Mouse (Mus musculus) heart, adult 8-10 months (tissue): Measurements from ENCODE around the gene Pip4k2c. TPM values are rescaled to one million over a fixed set of nuclear protein-coding genes. Genes with fewer than 3 reads are reported as not detected.
"Not testable (repeated sequence)": the region's sequence is repeated elsewhere in the genome, so short reads cannot be mapped to it uniquely, and the experiment has no call there.

Experiments used
- DNase-seq: peaks from one replicate; pipeline ENCODE4 v3.0.0; 2022; ENCODE audit warnings: low spot score
- total RNA-seq, 4 experiments: library from RNA; stranded (reverse); gene quantifications; 2 replicates each; pipeline ENCODE4 v1.2.4; 2022

Gene Pip4k2c
- total RNA-seq, 4 experiments from 2014 or later, result 32.4 to 38.3 (median 35.3) TPM

DNA sequence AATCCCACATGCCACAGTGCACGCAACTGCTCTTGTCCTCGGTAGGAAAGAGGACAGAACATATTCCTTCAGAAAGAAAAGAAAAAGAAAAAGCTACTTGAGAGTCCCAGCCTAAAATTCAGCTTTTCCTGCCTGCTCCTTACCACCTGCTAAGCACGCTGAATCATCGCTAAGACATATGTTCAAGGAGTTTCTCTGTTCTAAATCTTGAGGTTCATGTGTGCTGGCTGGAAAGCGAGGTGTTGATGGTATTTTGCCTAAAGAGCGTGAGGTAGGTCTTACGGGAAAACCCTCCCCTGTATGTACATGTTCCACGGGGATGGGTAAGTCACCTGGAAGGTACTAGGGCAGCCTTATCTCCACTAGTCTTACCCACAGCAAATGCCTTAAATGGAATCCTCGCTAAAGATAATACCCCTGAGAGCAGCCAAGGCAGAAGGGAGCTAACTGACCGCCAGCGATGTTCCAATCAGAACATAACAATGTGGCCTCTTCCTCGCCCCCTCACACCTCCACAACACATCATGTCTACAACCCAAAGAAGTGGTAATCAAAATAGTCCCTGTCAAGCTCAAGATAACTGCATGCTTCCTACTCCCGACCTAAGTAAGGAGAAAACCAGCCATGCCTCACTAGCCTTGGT lies 1.3 kb downstream of the Pip4k2c start:
- no peak for DNase-seq

DNA sequence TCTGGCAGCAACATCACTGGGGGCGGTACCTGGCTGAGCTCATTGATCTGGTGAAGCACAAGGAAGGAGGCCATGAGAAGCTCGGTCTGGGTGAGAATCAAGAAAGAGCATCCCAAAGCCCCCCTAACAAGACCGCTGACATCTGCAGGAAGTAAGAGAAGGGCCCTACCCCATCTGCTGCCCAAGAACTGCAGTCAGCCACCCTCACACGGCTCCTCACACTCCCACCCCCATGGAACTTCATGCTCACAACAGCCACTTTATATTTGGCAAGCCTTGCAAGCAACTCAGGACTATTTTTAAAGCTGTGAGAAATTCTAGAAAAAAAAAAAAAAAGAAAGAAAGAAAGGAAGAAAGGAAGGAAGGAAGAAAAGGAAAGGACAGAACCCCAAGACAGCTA lies 2.5 kb downstream of the Pip4k2c start:
- DNase-seq, result no peak

DNA sequence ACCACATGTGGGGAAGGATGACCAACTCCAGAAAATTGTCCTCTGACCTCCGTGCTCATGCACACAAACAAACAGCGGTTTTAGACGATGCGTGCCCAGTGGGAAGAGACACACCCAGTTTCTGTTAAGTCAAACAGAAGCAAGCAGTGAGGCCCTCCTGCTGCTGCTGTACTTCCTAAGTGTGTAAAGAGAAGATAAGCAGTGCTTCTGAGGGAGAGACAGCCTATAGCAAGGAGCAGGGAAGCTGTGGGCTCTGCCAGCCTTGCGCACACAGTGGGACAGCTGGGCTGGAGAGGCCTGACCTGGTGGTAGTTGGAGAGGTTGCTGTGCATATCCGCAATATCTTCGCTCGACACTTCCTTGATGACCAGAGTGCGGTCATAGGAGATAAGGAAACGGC lies 6.0 kb downstream of the Pip4k2c start:
- no peak for DNase-seq

DNA sequence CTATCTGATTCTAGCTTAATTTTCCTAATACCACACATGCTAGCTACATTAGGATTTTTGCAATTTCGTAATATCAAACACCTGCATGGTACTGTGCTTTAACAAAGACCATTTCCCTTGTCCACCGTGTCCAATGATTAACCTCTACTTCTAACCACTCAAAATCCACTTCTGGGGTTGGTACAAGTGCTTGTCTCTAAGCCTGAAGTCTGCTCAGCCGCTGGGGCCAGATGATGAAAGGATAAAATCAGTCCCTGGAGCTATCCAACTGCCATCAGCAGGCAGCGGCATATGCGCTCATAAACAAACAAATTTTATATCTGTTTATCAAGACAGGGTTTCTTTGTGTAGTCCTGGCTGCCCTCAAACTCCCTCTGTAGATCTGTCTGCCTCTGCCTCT lies 6.8 kb downstream of the Pip4k2c start:
- DNase-seq, result no peak

DNA sequence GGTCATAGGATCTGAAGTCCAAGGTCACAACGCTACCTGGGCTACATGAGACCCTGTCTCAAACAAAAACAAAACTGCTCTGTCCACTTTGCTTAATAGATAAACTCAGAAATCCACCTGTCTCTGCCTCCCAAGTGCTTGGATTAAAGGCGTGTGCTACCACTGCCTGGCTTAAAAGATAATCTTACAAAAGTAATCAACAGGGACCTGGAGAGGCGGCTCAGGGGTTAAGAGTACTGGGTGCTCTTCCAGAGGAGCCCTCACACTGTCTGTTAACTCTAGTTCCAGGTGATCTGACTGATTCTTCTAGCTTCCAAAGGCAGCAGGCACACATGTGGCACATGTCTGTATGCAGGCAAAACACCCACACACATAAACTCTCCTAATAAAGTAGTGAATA lies 8.3 kb downstream of the Pip4k2c start:
- DNase-seq, result no peak

DNA sequence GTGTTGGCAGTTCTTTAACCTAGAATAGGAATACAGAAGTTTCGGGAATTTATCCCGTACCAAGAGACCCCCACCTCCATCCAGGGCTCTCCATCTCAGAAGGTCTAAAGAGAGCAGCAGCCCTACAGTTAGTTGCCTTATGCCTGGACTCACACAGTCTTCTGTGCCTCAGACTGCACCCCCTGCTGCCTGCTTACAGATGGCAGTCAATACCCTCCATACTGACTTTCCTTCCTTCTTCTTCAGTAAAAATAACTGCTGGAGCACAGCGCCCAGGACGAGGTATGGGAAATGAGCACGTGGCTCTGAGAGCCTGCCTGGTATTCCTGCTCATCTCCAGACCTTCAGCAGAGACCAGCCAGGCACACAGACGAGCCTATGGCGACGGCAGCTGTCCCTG lies 11.1 kb downstream of the Pip4k2c start:
- DNase-seq, result no peak

DNA sequence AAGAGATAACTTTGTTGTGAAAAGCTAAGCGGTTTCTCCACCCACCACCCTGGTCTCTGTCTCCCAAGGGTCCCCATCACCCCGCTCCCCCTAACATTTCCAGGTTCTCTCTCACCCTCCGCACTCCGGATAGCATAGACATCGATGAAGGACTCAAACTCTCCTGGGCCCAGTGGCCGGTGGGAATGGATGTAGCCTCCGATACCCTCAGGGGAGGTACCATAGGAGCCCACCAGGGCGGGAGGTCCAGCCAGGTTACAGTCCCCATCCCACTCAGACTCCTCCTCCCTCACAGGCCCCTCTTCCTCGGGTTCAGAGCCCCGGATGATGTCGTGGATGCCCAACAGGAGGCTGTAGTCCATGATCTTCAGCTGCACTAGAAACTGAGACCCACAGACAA lies 11.9 kb downstream of the Pip4k2c start:
- no peak for DNase-seq

DNA sequence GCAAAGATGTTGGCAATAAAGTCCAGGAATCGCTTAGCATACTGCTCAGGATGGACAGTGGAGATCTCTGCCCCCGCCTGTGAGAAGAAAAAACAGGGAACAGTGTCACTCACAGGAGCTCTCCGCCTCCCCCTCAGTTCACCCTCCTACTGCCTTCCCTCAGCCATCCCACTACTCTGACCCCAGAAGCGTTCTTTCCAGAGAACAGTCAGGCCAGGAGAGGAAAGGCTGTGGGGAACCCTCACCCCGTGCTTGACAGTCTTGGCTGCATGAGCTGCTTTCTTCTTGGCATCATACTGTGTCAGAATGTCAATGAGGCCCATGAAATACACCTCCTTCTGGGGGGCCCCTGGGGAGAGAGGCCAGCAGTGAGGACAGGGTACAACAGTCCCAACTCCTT lies 12.3 kb downstream of the Pip4k2c start:
- DNase-seq, result no peak

DNA sequence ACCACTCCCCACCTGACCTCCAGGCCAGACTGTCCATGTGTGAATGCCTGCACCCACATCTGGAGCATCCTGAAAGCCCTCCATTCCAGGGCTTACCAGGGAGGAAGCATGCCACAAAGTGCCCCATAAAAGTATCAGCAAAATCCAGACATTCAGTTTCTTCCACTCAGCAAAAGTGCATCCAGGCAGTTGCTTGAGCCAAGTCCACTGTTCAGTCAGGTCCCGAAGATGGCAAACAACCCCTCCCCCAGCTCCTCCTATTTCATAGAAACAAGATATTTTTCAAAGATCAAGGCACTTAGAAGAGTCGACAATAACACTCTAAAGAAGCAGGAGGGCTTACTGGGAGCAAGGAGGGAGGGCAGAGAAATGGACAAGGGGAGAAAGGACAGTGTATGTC lies 12.9 kb downstream of the Pip4k2c start:
- DNase-seq, result no peak

DNA sequence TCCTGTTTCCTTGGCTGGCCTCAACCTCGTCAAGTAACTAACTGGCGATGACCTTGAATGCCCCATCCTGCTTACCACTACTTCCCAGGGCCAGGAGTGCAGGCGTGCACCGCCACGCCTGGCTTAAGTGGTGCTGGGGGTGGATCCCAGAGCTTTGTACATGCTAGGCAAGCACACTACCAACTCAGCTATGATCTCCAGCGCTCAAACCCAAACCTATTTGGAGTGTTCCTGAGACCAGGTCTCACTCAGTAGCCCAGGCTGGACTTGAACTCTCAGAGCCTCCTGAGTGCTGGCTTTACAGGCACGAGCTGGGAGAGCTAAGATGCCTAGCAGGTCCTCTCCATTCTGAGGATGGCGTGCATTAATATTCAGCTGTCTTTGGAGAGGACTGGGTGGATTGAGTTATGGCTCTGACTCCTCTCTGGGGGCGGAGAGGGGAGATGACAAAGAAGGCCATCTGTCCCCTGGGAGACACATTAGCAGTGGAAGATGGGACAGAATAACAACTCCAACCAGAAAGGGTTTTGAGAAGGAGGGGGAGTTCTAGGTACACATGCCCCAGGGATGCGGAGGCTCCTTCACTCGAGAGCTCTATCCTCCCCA lies 13.8 kb downstream of the Pip4k2c start:
- DNase-seq, result no peak

DNA sequence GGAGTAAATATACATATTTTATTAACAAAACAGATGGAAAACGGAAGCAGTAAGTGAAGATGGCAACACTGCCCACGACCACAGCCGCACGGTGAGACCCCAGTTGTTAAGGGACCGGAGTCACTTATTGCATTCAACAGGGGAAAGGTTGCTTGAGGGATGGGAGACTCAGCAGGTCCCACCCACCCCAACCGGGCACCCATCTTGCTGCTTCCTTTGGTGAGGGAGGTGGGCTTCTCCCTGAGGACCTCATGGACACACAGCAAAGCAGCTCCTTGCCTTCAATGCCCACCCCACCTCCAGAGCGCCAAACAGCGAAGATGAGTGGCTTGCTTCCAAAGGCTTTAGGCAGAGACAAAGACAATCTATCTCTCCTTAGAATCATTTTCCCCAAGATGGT lies 14.3 kb downstream of the Pip4k2c start:
- no peak for DNase-seq

DNA sequence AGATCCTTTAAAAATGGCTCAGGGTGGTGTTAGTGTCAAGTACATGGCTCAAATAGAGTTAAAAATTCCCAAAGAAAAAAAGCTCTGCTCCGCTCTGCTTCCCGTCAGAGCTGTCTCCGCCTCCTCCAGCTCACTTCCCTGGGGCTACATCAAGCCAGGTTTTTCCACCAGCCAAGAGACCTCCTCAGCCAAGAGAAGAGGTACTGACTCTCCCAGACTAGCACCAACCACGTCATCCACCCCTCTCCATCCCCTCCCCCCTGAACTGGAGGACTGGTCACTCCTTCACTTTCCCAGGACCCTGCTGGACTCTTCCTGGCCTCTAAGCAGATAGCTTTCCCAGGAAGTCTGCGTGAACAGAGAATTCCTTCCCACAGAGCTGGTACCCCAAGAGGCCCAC lies 15.0 kb downstream of the Pip4k2c start:
- DNase-seq, result peak; percentile 82

DNA sequence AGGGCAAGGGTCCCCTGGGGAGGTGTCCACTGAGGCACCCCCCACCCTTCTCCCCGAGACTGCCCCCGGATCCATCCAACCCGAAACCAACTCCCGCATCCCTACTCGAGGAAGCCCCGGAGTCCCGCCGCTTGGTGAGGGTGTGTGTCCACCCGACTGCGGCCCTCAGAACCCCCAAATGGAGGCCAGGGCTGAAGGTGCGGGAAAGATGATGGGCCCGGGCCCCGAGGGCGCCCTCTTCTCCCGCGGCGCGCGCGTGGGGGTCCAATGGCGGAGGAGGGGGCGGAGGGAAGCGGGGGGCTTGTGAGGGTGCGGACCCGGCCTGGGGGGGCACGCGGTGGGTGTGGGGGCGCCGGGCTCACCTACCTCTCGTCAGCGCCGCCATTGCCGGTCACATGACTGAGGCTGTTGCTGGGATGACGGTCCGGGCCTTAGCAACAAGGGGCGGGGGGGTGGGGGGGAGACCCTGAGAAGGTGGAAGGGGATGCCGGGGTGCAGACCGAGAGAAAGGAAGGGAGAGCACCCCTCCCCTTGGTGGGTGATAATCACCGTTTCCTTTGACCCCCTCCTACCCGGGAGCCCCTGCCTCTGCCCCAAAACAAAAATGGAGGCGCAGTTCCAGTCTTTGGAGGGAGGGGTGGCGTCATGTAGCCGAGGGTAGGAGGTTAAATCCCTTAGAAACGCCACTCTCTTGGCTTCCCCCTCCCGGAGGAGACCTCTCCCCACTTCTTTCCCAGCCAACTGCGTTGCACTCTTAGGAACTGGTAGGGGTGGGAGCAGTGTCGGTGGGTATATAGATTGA lies 15.9 kb downstream of the Pip4k2c start, which contains the start of gene Dtx3:
TSS of gene Dtx3 (minus strand) at position 401 of the 802 bp plus-strand sequence.
- no peak for DNase-seq

DNA sequence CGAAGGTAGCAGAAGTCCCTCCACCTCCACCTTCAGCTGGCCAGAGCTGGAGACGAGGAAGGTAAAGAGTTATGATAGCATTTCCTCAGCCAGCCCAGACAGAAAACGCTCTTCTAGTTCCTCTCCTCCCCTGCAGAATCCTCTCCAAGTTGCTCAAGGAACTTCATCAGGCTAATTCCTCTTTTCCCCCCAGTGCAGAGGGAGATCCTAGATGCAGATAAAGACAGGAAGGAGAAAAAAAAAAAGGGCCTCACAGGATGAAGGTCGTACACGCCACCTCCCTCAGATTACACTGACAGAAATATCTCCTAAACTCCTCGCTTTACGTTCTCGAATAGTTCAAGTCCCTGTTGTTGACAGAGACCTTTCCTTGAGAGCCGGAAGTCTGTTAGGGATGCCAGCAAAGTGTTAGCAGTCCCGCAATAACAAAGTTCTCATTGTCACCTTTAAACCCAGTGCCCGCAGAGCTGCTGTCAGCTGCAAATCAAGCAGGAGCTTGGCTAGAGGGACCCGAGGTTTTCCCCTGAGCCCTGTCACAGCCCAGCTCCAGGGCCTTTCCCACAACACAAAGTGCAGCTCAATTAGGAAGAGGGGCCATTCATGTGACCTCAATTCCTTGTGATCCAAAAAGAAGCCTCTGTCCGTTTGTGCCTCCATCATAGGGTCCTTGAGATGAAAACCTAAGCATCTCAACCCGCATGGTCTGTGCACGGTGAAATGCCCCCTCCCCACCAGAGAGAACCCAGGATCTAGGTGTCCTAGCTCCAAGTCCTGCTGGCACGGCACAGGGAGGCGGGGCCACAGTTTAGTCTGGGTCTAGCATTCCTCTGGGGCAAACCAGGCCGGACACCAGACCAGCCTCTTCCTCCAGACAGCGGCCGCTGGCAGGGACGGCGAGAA lies 16.7 kb downstream of the Pip4k2c start:
- DNase-seq, result peak; percentile 66

DNA sequence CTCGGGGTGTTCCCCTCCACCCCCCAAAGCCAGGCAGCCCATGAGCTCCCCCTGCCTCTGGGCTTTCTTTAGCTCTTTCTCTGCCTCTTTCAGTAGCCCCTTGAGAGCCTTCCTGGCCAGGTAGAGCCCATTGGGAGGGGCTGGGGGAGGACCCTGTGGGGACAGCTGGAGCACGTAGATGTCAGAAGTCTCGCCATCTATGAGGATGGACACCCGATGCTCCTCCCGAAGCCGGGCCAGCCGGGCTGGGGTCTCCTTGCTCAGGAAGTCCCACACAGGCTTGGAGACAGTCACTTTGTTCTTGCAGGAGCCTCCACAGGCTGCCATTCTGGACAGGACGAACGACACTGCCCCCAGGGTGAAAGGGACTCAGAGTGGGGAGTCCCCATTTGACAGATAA lies 18.4 kb downstream of the Pip4k2c start:
- DNase-seq, result no peak

DNA sequence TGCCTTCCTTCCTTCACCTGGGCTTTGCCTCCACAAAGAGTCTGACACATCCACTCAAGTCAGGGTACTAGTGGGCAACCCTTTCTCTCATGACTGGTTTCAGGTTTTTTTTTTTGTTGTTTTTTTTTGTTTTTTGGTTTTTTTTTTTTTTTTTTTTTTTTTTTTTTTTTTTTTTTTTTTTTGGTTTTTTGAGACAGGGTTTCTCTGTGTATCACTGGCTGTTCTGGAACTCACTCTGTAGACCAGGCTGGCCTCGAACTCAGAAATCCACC lies 19.4 kb downstream of the Pip4k2c start:
- not testable (repeated sequence) for DNase-seq

DNA sequence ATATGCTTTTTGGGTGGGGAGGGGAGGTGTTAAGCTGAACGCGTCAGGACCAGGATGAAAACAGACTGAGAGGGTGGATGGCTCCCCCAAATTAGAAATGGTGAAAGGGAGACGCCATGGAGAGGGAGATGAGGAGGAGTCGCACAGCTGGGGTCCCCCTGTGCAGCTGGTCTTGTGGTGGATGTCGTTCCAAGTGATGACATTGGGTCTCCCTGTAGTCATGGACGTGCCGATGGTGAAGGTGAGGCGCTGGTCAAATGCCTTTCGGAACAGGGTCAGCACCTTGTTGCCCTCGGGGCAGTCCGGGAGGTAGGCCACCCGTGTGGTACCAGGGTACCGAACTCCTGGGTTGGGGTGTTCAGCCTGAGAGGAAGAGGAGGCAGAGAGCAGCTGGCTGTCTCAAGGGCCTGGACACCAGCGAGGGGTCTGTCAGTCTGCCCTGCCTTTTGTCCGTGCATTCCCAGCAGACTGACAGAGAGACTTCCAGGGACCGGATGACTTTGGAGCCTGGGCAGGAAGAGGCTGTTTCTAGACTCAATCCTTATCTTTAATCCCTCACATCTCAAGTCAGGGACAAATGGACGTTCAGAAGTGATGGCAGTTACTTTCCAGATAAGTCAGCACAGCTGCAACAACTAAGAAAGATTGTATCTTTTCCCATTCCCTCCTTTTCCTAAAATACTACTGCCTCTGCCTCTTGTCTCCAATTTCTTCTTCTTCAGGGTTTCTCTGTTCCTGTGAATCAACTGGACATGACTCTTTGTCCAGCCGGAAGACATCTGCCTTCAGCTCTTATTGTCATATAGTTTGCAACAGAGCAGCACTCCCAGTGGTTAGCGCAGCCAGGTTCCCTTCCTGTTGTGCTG lies 20.0 kb downstream of the Pip4k2c start:
- no peak for DNase-seq

DNA sequence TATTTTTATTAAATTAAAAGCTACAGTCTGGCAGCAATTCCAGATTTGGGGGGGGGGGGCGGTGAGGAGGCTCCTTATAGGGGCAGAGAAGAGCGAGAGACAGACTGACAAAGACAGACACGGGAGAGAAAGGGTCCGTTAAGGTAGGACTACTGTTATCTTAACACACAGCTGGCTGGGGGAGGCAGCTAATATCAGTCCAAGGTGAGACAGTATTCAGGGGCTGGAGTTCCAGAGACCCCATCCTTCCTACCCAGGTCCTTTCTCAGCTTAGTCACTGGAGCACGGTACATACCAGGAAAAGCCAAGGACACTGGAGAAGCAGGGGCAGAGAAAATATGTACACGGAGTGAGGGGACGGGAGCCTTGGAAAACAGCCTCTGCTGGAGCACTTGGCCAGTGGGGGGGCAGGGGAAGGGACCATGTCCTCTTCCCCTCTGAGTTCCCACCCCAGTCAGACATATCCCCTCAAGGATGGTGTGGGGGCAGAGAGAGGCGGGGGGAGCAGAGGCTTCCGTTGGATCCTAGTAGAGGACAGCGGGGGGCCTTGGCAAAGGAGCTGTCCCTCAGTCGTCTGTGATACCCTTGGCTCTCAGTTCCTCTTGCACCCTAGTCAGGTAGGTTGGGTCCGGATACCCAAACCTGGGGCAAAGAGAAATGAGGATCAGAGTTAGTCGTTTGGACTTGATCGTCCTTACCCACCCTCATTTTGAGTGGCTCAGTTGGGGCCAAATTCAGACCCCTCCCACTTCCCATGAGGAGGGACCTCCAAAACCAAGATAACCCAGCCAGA lies 20.8 kb downstream of the Pip4k2c start:
- DNase-seq, result no peak

DNA sequence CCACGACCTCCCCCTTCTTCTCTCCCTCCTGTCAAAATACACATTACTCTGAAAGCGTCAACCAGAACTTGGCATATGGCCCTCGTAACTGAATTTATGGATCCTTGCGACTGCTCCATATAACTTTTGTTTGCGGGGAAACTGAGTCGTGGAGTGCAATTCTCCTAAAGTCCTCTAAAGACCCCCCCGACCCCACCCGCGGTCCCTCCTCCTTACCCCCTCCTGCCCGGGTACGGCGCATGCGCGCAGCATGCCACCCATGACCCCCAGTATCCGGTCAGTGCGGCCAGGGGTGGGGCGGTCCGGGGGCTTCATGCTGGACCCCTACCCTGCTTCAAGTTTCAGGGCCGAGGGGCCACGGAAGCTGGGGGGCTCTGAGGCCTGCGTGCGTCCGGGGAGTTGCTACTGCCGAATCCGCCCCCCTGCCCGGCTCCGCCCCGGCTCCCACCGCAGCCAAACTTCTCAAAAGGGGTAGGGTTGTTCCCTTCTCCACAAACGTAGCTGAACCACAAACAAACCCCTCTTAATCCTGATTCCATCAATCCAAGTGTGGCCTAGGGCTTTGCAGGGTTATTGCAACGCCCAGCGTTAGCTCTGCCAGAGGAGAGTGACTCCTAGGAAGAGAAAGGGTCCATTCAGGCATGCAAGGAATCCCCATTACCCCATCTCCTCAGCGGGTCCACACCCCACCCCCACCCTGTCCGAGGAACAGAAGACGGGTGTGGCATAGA lies 21.6 kb downstream of the Pip4k2c start, which contains the start of gene Arhgef25:
TSS of gene Arhgef25 (minus strand) at position 433 of the 731 bp plus-strand sequence.
- peak; percentile 69 for DNase-seq
